Mouse (Mus musculus): Measurements from ENCODE around the gene Abhd4. TPM values are rescaled to one million over a fixed set of nuclear protein-coding genes. Genes with fewer than 3 reads are reported as not detected.
A peak's percentile ranks its signal among the peaks of the same experiment; 100 is the strongest.

The Abhd4 gene
- 61.5 and 67.0 TPM in 2 replicates for polyA plus RNA-seq (2015; fragmentation: Nextera tagmentation; extraction: Ambion mirVana)

DNA sequence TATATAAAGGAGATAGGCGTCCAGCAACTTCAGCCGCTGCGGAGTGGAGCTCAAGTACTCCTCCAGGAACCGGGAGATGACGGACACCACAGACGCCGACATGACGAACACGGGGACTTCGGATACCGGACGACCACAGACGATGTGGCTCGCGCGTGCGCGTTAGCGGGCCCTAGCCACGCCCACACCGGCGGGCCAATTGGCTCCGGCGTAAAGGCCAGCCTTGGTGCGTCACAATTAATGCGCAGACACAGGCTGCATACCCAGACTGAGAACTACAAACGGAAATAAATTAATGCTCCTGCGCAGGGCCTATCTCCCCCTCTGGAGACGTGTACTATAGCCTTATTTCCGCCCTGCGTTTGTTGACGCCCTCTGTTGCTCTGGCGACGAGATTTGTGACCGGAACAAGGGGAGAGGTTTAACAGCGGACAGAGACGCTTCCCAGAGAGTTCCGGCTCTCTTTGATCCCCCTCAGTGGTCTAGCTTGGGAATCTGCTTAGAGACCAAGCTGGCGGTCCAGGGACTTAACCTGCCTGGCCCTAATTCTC is at the start of gene Abhd4, which contains the start of gene Dad1:
TSS of gene Abhd4 (plus strand) at position 448 of the 551 bp plus-strand sequence.
TSS of gene Dad1 (minus strand) at position 364 of the 551 bp plus-strand sequence.
- Histone ChIP-seq H3K4me1 (replicated peaks; ENCODE audit: control insufficient read depth, insufficient read depth, low read length) (peaks cover 46% of the 10 kb centered on the region), H3K4me2 (ENCODE audit: low read depth, low read length) (peak within 1 kb of the TSS; percentile 80), H3K27ac (ENCODE audit: low read length) (peak within 1 kb of the TSS; percentile 79), H3K27me3 (ENCODE audit: control insufficient read depth, insufficient read depth, low read depth, low read length) (no peaks in the 10 kb centered on the region), H3K4me3 (ENCODE audit: low read length) (peak within 1 kb of the TSS; percentile 86), H3K9ac (ENCODE audit: low read length) (peak within 1 kb of the TSS; percentile 86), H3K36me3 (ENCODE audit: control insufficient read depth, insufficient read depth, low read length) (no peaks in the 10 kb centered on the region), H3K9me3 (ENCODE audit: control insufficient read depth, low read length) (no peaks in the 10 kb centered on the region)
- 0% methylated on average over 39 of the region's 39 CpGs for WGBS
- ATAC-seq (ENCODE audit: low read depth), result peak; percentile 100

DNA sequence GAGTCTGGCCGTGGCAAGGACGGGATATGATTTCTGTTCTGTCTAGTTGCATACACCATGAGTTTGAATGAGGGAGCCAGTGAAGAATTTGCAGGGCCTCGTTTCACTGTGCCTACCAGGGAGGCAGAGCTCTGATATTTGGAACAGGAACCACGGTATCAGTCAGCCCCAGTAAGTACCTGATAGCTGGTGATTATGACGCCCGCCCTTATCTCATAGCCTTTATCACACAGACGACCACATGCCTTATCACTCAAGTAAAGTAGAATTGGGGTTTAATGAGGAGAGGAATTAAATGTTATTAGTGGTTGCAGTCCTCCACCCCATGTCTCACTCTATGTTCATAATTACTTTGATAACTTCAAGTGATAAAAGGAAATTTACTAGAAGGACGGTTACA is 49.7 kb upstream of the Abhd4 start:
- Histone ChIP-seq H3K36me3 (ENCODE audit: control insufficient read depth, insufficient read depth, low read length) (no peaks in the 10 kb centered on the region), H3K4me1 (replicated peaks; ENCODE audit: control insufficient read depth, insufficient read depth, low read length) (peaks cover 5% of the 10 kb centered on the region), H3K27ac (ENCODE audit: low read length) (no peak overlapping the region), H3K27me3 (ENCODE audit: control insufficient read depth, insufficient read depth, low read depth, low read length) (no peaks in the 10 kb centered on the region), H3K9me3 (ENCODE audit: control insufficient read depth, low read length) (no peaks in the 10 kb centered on the region), H3K4me2 (ENCODE audit: low read depth, low read length) (no peak overlapping the region), H3K9ac (ENCODE audit: low read length) (no peak overlapping the region), H3K4me3 (ENCODE audit: low read length) (no peak overlapping the region)
- no peak for ATAC-seq (ENCODE audit: low read depth)
- WGBS, result 53% methylated on average over 8 of the region's 8 CpGs

DNA sequence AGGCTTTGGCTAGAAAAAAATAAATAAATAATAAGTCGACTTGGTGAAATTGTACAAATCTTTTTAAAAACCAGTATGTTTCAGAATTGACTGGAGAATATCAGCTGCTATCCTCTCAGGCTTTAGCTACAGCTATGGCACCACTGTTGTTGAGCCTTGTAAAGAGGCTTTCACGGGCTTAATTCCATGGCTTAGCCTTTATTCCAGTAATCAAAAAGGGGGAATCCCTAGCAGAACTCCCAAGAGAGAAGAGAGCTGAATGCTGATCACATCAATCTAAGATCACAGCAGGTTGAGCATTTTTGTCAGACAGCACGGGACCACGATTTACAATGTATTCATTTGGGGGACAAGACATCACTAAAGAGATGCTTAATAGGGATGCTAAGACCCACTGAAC is 49.2 kb upstream of the Abhd4 start:
- WGBS, result 70% methylated on average over 4 of the region's 4 CpGs
- no peaks in the 10 kb centered on the region for H3K9me3 ChIP-seq (ENCODE audit: control insufficient read depth, low read length)
- peaks cover 5% of the 10 kb centered on the region for H3K4me1 ChIP-seq (replicated peaks; ENCODE audit: control insufficient read depth, insufficient read depth, low read length)
- ATAC-seq (ENCODE audit: low read depth), result no peak
- H3K27me3 ChIP-seq (ENCODE audit: control insufficient read depth, insufficient read depth, low read depth, low read length), result no peaks in the 10 kb centered on the region
- no peaks in the 10 kb centered on the region for H3K36me3 ChIP-seq (ENCODE audit: control insufficient read depth, insufficient read depth, low read length)
- no peak overlapping the region for H3K9ac ChIP-seq (ENCODE audit: low read length)
- no peak overlapping the region for H3K4me3 ChIP-seq (ENCODE audit: low read length)
- H3K27ac ChIP-seq (ENCODE audit: low read length), result no peak overlapping the region
- no peak overlapping the region for H3K4me2 ChIP-seq (ENCODE audit: low read depth, low read length)

- no peak for ATAC-seq (ENCODE audit: low read depth)
- 41% methylated on average over 6 of the region's 6 CpGs for WGBS
These were observed 48.1 kb upstream of the Abhd4 start for GRCm38 (mm10) chr14:54205904-54206303.

GRCm38 (mm10) chr14:54206309-54206708 is 47.7 kb upstream of the Abhd4 start:
- WGBS, result 79% methylated on average over 5 of the region's 5 CpGs
- no peak overlapping the region for H3K9ac ChIP-seq (ENCODE audit: low read length)
- H3K4me2 ChIP-seq (ENCODE audit: low read depth, low read length), result no peak overlapping the region
- H3K4me1 ChIP-seq (replicated peaks; ENCODE audit: control insufficient read depth, insufficient read depth, low read length), result peaks cover 5% of the 10 kb centered on the region
- H3K4me3 ChIP-seq (ENCODE audit: low read length), result no peak overlapping the region
- no peaks in the 10 kb centered on the region for H3K9me3 ChIP-seq (ENCODE audit: control insufficient read depth, low read length)
- ATAC-seq (ENCODE audit: low read depth), result no peak
- H3K27ac ChIP-seq (ENCODE audit: low read length), result no peak overlapping the region
- no peaks in the 10 kb centered on the region for H3K36me3 ChIP-seq (ENCODE audit: control insufficient read depth, insufficient read depth, low read length)
- no peaks in the 10 kb centered on the region for H3K27me3 ChIP-seq (ENCODE audit: control insufficient read depth, insufficient read depth, low read depth, low read length)

More at GRCm38 (mm10) chr14:54205904-54206303, 48.1 kb upstream of the Abhd4 start:
- Histone ChIP-seq H3K27ac (ENCODE audit: low read length) (no peak overlapping the region), H3K27me3 (ENCODE audit: control insufficient read depth, insufficient read depth, low read depth, low read length) (no peaks in the 10 kb centered on the region), H3K4me1 (replicated peaks; ENCODE audit: control insufficient read depth, insufficient read depth, low read length) (peaks cover 5% of the 10 kb centered on the region), H3K4me3 (ENCODE audit: low read length) (no peak overlapping the region), H3K4me2 (ENCODE audit: low read depth, low read length) (no peak overlapping the region), H3K9me3 (ENCODE audit: control insufficient read depth, low read length) (no peaks in the 10 kb centered on the region), H3K36me3 (ENCODE audit: control insufficient read depth, insufficient read depth, low read length) (no peaks in the 10 kb centered on the region), H3K9ac (ENCODE audit: low read length) (no peak overlapping the region)

DNA sequence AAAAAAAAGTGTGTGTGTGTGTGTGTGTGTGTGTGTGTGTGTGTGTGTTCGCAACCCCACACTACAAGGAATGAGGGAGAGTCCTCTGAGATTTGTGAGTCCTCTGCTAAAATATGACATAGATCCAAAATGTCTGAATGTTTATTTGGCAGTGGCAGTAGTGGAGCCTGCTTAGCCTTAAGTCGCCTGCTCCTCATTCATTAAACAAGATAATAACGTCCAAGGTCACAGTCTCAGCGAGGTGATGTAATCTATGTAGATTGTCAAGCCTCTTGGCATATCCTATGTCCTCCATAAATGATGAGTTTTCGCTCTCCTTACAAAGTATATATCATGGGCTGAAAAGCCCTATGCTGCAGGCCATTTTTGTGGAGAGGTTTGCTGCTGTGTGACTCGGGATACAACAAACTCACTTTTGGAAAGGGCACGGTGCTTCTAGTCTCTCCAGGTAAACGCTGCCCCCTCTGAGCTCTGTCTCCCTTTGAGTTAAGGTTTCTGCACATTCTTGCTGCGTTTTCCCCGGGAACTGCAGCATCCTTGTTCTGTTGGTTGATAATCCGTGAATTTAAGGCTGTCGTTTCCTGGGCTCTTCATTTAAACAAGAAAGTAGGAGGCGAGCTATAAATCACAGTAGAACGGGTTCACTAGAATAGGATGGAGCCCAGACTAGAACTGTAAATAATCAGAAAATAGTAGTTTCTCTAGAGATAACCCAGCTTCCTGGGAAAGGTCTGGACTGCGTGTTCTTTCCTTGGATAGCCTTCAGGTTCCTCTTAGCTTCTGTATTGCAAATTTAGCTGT is 47.0 kb upstream of the Abhd4 start:
- no peak for ATAC-seq (ENCODE audit: low read depth)
- H3K27ac ChIP-seq (ENCODE audit: low read length), result no peak overlapping the region

GRCm38 (mm10) chr14:54207924-54208323 is 46.1 kb upstream of the Abhd4 start:
- Histone ChIP-seq H3K4me2 (ENCODE audit: low read depth, low read length) (no peak overlapping the region), H3K4me1 (replicated peaks; ENCODE audit: control insufficient read depth, insufficient read depth, low read length) (peaks cover 5% of the 10 kb centered on the region), H3K9ac (ENCODE audit: low read length) (no peak overlapping the region), H3K9me3 (ENCODE audit: control insufficient read depth, low read length) (no peaks in the 10 kb centered on the region), H3K4me3 (ENCODE audit: low read length) (no peak overlapping the region), H3K27ac (ENCODE audit: low read length) (no peak overlapping the region), H3K27me3 (ENCODE audit: control insufficient read depth, insufficient read depth, low read depth, low read length) (no peaks in the 10 kb centered on the region), H3K36me3 (ENCODE audit: control insufficient read depth, insufficient read depth, low read length) (no peaks in the 10 kb centered on the region)
- WGBS, result 63% methylated on average over 5 of the region's 5 CpGs
- no peak for ATAC-seq (ENCODE audit: low read depth)

More for the DNA sequence above, 47.0 kb upstream of the Abhd4 start:
- no peaks in the 10 kb centered on the region for H3K36me3 ChIP-seq (ENCODE audit: control insufficient read depth, insufficient read depth, low read length)
- no peak overlapping the region for H3K9ac ChIP-seq (ENCODE audit: low read length)
- no peak overlapping the region for H3K4me3 ChIP-seq (ENCODE audit: low read length)
- WGBS, result 35% methylated on average over 15 of the region's 15 CpGs
- H3K27me3 ChIP-seq (ENCODE audit: control insufficient read depth, insufficient read depth, low read depth, low read length), result no peaks in the 10 kb centered on the region
- peaks cover 5% of the 10 kb centered on the region for H3K4me1 ChIP-seq (replicated peaks; ENCODE audit: control insufficient read depth, insufficient read depth, low read length)
- no peaks in the 10 kb centered on the region for H3K9me3 ChIP-seq (ENCODE audit: control insufficient read depth, low read length)
- H3K4me2 ChIP-seq (ENCODE audit: low read depth, low read length), result no peak overlapping the region

DNA sequence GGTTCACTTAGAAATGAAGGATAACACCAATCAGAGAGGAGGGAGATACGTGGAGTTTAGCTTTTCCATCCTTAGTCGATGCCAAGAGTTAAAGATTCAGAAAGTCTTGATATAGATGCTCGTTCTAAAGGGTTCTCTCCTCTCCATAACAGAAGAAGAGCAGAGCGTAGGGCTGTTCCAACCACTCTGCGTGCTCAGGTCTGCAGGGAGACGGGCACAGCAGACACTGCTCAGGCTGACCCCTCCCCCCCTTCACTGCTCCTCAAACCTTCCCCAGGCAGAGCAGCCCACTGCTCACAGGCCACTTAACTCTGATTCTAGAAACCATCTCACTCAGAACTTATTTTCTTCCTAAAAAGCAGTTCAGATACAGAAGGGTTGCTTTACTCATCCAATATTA is 45.2 kb upstream of the Abhd4 start:
- Histone ChIP-seq H3K4me1 (replicated peaks; ENCODE audit: control insufficient read depth, insufficient read depth, low read length) (peaks cover 5% of the 10 kb centered on the region), H3K27me3 (ENCODE audit: control insufficient read depth, insufficient read depth, low read depth, low read length) (no peaks in the 10 kb centered on the region), H3K36me3 (ENCODE audit: control insufficient read depth, insufficient read depth, low read length) (no peaks in the 10 kb centered on the region), H3K9me3 (ENCODE audit: control insufficient read depth, low read length) (no peaks in the 10 kb centered on the region), H3K4me3 (ENCODE audit: low read length) (no peak overlapping the region), H3K4me2 (ENCODE audit: low read depth, low read length) (no peak overlapping the region), H3K27ac (ENCODE audit: low read length) (no peak overlapping the region), H3K9ac (ENCODE audit: low read length) (no peak overlapping the region)
- 64% methylated on average over 6 of the region's 6 CpGs for WGBS
- no peak for ATAC-seq (ENCODE audit: low read depth)

DNA sequence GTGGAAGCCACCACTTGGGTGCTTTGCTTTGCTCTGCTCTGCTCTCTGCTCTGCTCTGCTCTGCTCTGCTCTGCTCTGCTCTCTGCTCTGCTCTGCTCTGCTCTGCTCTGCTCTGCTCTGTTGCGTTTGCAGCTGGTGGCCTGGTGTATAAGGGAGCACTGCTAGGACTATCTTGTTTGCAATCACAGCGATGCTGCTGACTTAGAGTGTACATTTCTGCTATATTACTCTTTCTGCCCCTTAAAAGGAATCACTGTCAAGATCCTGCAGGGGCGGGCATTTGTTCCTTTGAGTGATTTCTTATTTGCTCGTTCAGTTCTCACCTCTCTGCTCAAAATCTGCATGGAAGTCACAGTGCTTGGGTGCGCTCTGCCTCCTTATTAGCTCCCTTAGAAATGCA is 44.1 kb upstream of the Abhd4 start:
- H3K27ac ChIP-seq (ENCODE audit: low read length), result no peak overlapping the region
- peaks cover 8% of the 10 kb centered on the region for H3K4me1 ChIP-seq (replicated peaks; ENCODE audit: control insufficient read depth, insufficient read depth, low read length)
- no peaks in the 10 kb centered on the region for H3K36me3 ChIP-seq (ENCODE audit: control insufficient read depth, insufficient read depth, low read length)
- no peaks in the 10 kb centered on the region for H3K27me3 ChIP-seq (ENCODE audit: control insufficient read depth, insufficient read depth, low read depth, low read length)
- no peaks in the 10 kb centered on the region for H3K9me3 ChIP-seq (ENCODE audit: control insufficient read depth, low read length)
- H3K9ac ChIP-seq (ENCODE audit: low read length), result no peak overlapping the region
- WGBS, result 60% methylated on average over 5 of the region's 5 CpGs
- H3K4me2 ChIP-seq (ENCODE audit: low read depth, low read length), result no peak overlapping the region
- H3K4me3 ChIP-seq (ENCODE audit: low read length), result no peak overlapping the region
- ATAC-seq (ENCODE audit: low read depth), result no peak

All from lung, embryonic 16.5 days (tissue).